ENCODE assay signal across 8 mouse cellular contexts in genomic region chr4:109343909-109344308, GRCm38 (mm10).
DNase-seq lines count a peak whose midpoint lies in the region; ATAC-seq and TF ChIP-seq lines count a peak whose summit lies in the region.

No protein-coding gene starts in this region.

- no peak overlapping the region for H3K9ac ChIP-seq in kidney, embryonic 14.5 days (ENCODE audit: low read depth, low read length)
- no peak overlapping the region for H3K9ac ChIP-seq in intestine, embryonic 16.5 days (ENCODE audit: low read depth, low read length)

- peak; percentile 25 for DNase-seq in kidney, postnatal 14 days
- peak; percentile 63 to 65 for DNase-seq in frontal cortex, postnatal 36 days (ENCODE audit: low spot score in 2 of 2)
- DNase-seq in left cerebral cortex, postnatal 14 days (ENCODE audit: low spot score in 2 of 2), result peak; percentile 55 to 57
- peak; percentile 22 to 38 for DNase-seq in right cerebral cortex, postnatal 36 days (ENCODE audit: low spot score in 2 of 2)
- no peak for DNase-seq in spleen, postnatal 4 days (ENCODE audit: low spot score in 2 of 2)
- DNase-seq in lung, adult 2 months, result no peak

- peaks cover 2% of the 10 kb centered on the region; the same call in 1 of the 2 replicates for H3K36me3 ChIP-seq in kidney, embryonic 14.5 days (ENCODE audit: control insufficient read depth, insufficient read depth, low read length)
- H3K36me3 ChIP-seq in intestine, embryonic 16.5 days (ENCODE audit: control insufficient read depth, insufficient read depth, low read length), result no peaks in the 10 kb centered on the region

- WGBS in kidney, embryonic 14.5 days, result 67% methylated on average over 5 of the region's 5 CpGs
- WGBS in lung, adult 2 months, result 84% methylated on average over 5 of the region's 5 CpGs
- 73% methylated on average over 5 of the region's 5 CpGs for WGBS in intestine, embryonic 16.5 days

- H3K4me1 ChIP-seq in kidney, embryonic 14.5 days (ENCODE audit: control insufficient read depth, insufficient read depth, low read length), result no peaks in the 10 kb centered on the region
- no peaks in the 10 kb centered on the region; the same call in none of the 2 replicates for H3K4me1 ChIP-seq in lung, adult 2 months (ENCODE audit: control insufficient read depth, insufficient read depth, low read length)
- H3K4me1 ChIP-seq in intestine, embryonic 16.5 days (ENCODE audit: control insufficient read depth, insufficient read depth, low read length), result no peaks in the 10 kb centered on the region

- TF ChIP-seq POLR2A in lung, adult 2 months (IDR thresholded peaks at IDR 0.05; ENCODE audit: borderline replicate concordance, extremely low read depth, low read depth, low read length), result no peak

- no peak overlapping the region for H3K27ac ChIP-seq in kidney, embryonic 14.5 days (ENCODE audit: low read depth, low read length)
- no peak overlapping the region for H3K27ac ChIP-seq in intestine, embryonic 16.5 days (ENCODE audit: low read length)

- TF ChIP-seq CTCF in lung, adult 2 months (IDR thresholded peaks at IDR 0.05; ENCODE audit: insufficient read depth, low read length), result no peak

- ATAC-seq in kidney, embryonic 14.5 days (ENCODE audit: low FRiP score, low TSS enrichment), result no peak
- no peak for ATAC-seq in intestine, embryonic 16.5 days

- intact Hi-C loops in left cerebral cortex, postnatal 14 days (cut with DNase I), result no loop called here

- no peaks in the 10 kb centered on the region for H3K9me3 ChIP-seq in kidney, embryonic 14.5 days (ENCODE audit: control insufficient read depth, low read length)
- H3K9me3 ChIP-seq in intestine, embryonic 16.5 days (ENCODE audit: control insufficient read depth, low read length), result no peaks in the 10 kb centered on the region

- no peak overlapping the region for H3K4me3 ChIP-seq in kidney, embryonic 14.5 days (ENCODE audit: low read length)
- H3K4me3 ChIP-seq in lung, adult 2 months (replicated peaks; ENCODE audit: extremely low read depth, low read depth, low read length), result no peak overlapping the region
- H3K4me3 ChIP-seq in intestine, embryonic 16.5 days (ENCODE audit: low read length), result no peak overlapping the region

- H3K27me3 ChIP-seq in kidney, embryonic 14.5 days (ENCODE audit: control insufficient read depth, insufficient read depth, low read length), result no peaks in the 10 kb centered on the region
- no peaks in the 10 kb centered on the region for H3K27me3 ChIP-seq in intestine, embryonic 16.5 days (replicated peaks; ENCODE audit: control insufficient read depth, insufficient read depth, low read length)

- no peak overlapping the region for H3K4me2 ChIP-seq in kidney, embryonic 14.5 days (replicated peaks; ENCODE audit: low read depth, low read length)
- H3K4me2 ChIP-seq in intestine, embryonic 16.5 days (ENCODE audit: low read depth, low read length), result no peak overlapping the region

Comparison
In these comparisons a context has a peak if more than half of its experiments do, and no peak if none do; other contexts are left out.
1. DNase-seq: peak in kidney, postnatal 14 days (single experiment), frontal cortex, postnatal 36 days (2 of 2), left cerebral cortex, postnatal 14 days (2 of 2) and right cerebral cortex, postnatal 36 days (2 of 2); none in spleen, postnatal 4 days (0 of 2) and lung, adult 2 months (single experiment).